Mouse (Mus musculus): Measurements from ENCODE around the gene Acvrl1.
A peak's percentile ranks its signal among the peaks of the same experiment; 100 is the strongest.
"Not testable (repeated sequence)": the region's sequence is repeated elsewhere in the genome, so short reads cannot be mapped to it uniquely, and the experiment has no call there.

The Acvrl1 gene

DNA sequence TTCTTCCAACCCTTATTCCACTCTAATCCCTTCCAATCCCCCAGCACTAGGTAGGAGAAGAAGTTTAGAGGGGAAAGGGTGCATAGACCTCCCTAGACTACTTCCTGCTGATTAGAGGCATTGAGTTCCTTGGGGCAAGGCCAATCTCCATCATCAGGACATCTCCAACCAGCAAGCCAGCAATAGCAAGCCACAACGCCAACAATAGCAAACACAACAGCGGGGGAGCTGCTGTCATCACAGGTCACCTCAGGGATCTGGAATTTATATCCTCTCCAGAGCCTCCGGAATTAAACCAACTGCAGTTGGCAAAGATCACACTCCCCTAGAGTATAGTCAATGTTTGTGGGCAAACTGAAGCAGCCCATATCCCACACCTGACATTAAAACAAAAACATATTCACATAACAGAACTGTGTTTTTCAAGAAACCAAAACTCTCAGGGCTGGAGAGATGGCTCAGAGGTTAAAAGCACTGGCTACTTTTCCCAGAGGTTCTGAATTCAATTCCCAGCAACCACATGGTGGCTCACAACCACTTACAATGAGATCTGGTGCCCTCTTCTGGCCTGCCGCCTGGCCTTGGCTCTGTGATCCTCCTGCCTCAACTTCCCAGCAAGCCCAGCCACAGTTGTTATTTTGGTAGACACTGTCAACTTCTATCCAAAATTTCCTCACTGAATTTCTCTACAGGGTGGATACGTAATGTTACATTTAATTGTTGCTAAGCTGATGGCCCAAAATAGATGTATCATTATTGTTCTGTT, 20.2 kb upstream of the Acvrl1 start:
- DNase-seq, result no peak

DNA sequence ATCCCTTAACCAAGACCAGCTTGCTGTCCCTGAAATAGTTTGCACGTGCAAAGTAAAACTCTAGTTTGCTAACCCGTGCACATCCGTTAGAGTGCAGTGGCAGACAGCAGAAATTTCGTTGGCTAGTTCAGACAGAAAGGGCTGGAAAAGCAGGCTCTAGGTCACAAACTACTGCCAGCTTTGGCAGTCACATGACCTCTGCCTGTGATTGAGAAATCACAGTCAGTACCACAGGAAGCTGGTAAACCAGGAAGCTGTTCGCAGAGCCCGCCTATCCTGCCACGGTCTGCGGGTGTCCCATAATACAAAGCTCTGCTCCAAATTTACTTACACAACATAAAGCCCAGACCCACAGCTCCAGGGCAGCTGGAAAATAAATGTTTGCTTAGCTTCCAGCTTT, 15.1 kb upstream of the Acvrl1 start:
- no peak for DNase-seq

DNA sequence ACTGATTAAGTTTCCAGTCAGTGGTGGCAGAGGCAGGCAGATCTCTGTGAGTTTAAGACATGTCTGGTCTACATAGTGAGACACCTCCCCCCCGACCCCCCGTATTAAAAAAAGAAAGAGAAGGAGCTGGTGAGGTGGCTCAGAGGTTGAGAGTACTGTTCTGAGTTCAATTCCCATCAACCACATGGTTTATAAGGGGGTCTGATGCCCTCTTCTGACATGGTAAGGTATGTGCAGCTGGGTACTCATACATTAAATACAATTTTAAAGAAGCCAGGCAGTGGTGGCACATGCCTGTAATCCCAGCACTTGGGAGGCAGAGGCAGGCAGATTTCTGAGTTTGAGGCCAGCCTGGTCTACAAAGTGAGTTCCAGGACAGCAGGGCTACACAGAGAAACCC, 14.5 kb upstream of the Acvrl1 start:
- DNase-seq, result not testable (repeated sequence)

DNA sequence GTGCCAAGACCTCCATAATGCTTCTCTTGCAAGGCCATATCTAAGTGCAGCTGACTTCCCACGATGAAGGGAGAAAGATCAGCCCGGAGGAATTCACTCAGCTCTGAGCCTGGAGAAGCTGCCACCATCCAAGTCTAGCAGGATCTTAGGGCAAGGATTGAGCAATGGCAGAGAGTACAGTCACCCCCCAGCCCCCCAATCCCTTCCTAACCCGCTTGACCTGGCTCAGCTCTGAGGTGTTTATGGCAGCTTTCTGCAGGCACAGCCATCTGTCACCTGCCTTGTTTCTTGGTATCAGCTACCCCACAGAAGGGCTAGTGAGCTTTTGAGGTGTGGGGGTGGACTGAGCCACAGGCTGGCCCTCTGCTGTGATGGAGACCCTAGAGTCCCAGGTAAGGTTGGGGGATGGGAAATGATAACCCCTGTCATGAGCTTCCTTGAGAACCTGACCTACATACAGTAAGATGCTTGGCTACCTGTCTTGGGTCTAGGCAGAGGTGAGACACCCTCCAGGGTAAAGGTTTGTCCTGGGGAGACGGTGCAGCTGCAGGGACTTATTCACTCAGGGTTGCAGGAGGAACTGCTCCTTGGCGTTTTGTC, 12.7 kb upstream of the Acvrl1 start, which contains the start of gene Ankrd33:
Ankrd33 (plus strand) TSS at position 245 of the 600 bp plus-strand sequence.
- DNase-seq, result no peak

DNA sequence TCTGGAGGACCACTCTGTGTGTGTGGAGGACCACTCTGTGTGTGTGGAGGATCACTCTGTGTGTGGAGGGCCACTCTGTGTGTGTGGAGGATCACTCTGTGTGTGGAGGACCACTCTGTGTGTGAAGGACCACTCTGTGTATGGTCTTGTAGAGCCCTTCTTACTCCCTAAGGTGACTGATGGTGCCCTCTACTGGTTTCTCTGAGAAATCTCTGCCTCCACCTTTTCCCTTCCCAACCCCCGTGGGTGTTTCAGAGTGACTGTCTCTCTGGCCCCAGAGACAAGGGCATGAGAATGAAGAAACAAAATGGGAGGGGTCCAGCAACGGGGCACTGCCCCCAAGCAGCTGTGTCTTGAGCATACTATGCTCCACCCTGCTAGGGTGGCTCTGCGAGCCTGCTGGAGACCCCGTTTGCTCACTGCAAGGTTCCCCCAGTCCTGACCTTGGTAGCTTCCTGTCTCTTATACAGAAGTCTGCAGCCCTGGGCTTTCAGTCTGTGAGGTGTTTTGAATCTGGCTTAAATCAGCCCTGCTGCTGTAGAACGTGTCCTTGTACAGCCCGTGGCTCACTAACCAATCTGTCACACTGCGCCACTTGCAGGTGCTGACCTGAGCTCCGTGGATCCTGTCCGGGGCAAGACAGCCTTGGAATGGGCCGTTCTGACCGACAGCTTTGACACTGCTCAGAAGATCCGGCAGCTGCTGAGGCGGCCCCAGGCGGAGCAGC, 9.8 kb upstream of the Acvrl1 start:
- no peak for DNase-seq

DNA sequence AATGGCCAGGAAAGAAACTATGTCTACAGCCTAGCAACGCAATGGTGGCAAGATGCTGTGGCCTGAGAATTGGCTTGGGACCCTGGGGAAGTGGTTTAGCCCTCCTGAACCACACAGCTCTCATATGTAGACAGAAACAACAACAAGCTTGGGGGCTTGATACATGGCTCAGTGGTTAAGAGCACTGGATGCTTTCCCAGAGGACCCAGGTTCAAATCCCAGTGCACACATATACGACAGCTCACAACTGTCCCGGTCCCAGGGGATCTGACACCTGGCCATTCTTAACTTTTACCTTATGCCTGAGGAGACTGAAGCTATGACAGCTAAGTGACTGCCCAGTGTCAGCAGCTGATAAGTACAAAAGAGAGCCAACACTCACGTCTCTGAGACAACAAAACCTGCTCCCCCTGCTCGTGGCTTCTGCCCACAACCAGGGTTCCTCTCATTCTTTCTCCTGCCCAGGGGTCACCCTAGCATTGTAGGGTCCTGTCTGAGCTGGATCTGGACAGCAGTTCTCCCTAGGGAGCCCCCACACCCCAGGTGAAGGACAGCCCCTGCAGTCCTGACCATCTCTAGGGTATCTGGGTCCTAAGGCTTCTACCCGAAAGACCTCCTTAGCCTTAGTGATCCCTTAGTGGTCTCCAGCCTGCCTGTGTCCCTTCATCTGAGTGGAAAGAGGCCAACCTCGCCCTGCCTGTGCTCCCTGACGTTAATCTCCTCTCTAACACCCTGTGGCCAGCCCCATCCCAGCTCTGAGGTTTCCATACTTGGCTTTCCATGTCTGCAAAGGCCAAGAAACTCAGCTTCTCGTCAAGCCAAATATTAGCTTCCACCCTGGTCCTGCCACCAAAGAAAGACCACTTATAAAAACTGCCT, 6.7 kb upstream of the Acvrl1 start:
- no peak for DNase-seq

DNA sequence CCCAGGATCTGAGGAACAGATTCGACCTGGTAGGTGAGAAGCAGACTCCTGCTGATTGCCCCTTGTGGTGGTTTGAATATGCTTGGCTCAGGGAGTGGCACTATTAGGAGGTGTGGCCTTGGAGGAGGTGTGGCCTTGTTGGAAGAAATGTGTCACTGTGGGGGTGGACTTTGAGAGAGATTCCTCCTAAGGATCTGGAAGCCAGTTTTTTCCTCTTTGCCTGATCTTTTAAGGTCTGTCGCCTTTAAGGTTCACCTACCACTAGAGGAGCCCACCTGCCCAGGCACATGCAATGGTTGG, 6.1 kb upstream of the Acvrl1 start:
- DNase-seq, result no peak

DNA sequence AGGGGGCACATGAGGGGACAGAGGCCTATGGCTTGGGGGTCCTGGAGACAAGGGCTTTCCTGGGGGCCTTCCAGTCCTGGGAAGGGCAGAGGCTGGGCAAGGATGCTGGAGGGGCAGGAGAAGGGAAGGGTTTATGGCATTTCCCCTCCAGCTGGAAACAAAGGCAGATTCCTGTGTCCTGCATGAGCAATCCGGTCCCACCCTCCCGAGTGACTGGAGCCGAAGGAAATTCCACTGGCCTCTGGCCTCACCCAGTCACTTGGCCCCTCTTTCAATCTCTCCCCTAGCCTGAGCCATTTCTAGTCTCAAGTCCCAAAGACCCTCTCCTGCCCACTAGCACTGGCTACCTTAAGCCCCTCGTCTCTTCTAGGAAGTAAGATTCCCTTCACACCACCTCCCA, 5.1 kb upstream of the Acvrl1 start:
- DNase-seq, result no peak

DNA sequence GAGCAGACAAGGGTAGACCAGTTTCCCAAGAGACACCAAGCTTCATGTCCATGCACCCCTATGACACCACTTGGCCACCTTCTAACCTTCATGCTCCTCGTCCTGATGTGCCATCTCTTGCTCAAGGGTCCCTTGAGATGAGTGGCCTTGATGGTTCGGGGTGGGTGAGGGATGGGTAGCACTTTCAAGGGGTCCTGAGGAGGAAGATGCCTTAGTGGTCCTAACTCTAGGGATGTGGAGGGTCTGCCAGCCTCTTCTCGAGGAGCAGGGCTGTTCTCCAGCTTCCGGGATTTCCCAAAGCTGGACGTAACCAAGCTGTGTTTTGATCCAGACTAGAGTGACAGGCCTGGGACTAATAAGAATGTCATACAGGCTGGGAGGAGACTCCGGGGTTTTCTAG, 2.8 kb upstream of the Acvrl1 start:
- DNase-seq, result no peak

DNA sequence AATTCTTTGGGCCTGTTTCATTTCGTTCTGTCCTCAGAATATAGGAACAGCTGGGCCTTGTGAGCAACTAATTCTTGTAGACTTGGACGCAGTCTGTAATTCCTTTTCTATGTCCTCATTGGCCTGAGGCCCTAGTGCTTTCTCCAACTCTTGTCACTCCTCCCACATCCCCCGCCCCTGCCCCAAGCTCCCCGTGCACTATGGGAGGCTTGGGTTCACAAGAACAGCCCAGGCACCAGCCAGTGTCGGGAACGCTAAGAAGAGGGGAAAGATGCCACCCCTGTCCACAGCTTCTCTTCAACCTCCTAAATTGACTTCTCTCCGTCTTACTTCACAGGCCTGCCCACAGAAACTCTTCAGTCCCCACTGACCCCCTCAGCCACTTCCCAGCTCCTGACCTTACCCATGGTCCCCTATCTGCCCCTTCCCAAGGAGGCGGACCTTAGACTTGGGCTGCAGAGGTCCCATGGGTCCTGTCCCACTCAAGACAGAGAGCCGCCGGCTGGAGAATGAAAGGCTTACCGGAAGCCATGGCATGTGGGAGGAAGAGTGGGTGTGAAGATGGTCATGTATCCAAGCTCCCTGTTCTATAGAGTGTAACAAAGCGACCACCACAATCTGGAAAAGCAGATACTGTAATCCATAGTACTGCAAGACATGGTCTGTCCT, 1.3 kb upstream of the Acvrl1 start:
- no peak for DNase-seq

DNA sequence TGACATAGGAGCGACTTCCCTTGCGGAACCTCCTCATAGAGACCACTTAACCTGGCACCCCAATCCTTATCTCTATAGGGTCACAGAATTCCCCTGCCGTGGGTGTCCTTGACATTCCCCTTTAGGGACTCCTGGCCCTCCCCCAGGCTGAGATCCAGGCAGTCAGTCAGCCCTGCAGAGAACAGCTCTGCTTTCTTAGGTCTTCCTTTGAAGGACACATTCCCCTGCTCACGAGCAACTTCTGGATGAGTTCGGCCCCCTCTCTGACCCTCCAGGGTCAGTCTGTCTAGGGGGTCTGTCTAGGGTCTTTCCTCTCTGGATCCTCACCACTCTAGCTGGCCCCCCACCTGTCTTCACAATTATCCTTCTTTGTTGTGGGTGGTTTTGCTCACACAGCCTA, 1.1 kb downstream of the Acvrl1 start:
- no peak for DNase-seq

DNA sequence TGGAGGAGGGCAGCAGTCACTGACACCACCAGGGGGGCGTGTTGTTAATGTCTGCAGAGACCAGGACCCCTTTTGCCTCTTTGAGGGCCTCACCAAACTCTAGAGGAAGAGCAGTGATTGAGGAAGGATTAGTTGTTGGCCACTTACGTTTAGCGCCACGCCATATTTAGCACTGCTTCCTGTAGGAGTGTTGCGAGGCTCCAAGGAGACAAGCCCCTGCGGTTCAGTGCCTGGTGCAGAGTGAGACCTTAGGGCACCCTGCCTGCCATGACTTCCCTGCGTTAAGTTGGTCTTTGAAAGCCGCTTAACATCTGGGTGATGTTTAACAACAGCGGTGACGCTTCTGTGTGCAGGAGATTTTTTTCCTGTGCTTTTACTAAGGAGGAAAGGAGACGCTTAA, 3.2 kb downstream of the Acvrl1 start:
- no peak for DNase-seq

DNA sequence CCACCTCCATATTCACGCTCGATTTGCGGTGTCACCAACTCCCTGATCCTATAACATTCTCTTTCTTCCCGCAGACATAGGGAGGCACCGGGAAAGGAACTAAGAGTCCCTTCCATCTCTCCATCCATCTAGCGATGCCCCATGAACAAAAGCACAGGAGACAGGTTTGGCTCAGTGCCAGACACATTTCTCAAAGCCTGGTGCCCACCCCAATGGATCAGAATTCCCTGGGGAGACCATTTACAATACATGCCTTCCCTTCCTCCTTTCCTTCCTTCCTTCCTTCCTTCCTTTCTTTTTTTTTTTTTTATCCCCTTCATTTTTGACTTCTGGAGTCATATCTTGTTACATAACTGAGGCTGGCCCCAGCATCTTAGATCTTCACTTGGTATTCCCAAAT, 3.7 kb downstream of the Acvrl1 start:
- no peak for DNase-seq

DNA sequence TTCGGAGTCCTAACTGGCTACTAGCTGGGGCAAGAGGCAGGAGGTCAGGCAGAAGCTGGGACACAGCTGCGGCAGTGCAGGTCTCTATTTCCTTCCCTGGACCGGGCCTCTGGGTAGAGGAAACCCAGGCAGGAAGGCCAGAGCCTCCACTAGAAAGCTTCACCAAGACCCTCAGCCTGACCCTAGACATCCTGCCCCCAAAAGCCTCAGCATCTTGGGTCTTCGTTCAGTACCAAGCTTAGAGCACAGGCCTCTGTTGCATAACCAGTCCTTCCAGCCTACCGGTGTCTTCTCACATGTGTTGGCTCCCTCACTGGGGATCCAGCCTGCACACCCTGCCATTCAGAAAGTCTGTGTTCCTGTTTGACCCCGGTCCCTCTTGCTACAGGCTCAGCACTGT, 4.4 kb downstream of the Acvrl1 start:
- no peak for DNase-seq

DNA sequence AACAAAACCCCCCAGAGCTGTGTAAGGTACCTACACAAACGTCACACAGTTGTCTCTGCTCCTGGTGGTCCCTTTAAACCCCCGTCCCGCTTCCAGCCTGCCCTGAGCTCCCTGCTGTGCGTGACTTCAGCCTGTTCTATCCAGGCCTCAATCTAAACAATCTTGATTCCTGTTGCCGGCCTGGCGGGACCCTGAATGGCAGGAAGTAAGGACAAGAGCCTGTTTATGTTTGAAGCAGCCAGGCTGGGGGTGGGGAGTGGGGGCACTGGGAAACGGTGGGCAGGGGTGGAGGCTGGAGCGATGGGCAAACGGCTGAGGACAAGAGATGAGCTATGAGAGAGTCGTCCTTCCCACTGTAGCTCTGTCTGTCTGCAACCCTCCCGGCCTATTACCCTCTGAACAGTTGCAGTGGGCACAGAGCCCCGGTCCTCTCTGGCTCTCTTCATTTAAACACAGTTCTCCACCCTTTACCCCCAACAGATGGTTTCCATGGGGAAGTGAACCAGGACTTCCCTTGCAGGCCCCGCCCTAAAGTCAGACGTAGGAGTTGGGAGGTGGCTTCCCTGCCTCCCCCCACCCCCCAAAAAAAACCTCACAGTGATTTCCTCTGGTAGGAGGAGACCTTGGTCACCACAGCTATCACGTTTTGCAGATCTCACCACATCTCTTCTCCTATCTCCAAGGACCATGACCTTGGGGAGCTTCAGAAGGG, 5.8 kb downstream of the Acvrl1 start:
- DNase-seq, result peak; percentile 37 to 45

DNA sequence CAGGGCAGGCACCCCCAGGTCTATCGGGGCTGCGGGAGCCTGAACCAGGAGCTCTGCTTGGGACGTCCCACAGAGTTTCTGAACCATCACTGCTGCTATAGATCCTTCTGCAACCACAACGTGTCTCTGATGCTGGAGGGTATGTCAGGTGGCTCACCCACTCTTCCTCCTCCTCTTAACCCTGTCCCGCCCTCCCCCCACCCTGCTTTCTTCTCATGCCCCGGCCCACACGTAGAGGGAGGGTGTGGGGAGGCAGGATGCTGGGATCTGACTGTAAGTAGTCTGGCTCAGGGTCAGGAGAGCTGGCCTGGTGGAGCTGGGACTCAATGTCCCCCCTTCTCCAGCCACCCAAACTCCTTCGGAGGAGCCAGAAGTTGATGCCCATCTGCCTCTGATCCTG, 7.1 kb downstream of the Acvrl1 start:
- DNase-seq, result no peak

DNA sequence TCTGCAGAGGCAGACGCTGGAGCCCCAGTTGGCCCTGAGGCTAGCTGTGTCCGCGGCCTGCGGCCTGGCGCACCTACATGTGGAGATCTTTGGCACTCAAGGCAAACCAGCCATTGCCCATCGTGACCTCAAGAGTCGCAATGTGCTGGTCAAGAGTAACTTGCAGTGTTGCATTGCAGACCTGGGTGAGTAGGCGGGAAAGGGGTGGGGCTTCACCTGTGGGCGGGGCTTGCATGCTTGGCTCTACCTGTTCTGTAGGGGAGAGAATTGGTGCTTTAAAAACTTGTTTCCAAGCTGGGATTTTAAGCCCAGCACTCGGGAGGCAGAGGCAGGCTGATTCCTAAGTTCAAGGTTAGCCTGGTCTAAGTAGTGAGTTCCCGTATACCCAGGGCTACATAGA, 9.1 kb downstream of the Acvrl1 start:
- DNase-seq, result no peak

DNA sequence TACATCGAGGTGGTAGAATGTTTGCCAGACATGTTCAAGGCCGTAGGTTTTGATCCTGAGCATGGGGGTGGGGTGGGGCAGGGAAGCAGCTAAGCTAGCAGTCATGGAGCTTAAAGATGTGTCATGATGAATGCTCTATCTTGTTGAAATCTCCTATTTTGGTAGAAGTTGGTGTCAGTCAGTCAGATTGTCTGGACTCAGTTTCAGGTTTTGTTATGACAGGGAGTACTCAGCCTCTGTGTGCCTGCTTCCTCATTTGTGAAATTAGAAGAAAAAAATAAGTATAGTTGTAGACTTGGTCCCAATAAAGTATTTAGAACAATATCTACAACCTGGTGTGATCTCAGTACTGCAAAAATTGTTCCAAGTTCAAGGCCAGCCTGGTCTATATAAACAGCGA, 10.4 kb downstream of the Acvrl1 start:
- DNase-seq, result no peak

DNA sequence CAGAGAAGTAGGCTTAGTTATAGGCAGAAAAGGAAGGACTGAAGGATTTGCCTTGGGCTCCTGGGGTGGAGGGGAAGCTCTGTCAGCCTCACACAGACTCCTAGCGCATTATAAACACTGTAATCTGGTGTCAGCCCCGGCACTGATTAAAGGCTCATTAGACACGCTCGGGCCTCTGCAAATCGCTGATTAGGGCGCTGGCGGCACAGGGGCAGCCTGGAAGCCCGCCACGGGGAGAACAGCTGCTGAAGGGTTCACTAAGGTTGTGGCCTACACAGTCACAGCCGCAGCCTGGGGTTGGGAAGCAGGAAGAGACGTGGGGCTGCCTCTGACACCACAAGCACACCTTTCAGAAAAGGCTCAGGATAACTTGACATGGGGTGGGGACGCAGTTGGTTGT, 11.6 kb downstream of the Acvrl1 start:
- no peak for DNase-seq

DNA sequence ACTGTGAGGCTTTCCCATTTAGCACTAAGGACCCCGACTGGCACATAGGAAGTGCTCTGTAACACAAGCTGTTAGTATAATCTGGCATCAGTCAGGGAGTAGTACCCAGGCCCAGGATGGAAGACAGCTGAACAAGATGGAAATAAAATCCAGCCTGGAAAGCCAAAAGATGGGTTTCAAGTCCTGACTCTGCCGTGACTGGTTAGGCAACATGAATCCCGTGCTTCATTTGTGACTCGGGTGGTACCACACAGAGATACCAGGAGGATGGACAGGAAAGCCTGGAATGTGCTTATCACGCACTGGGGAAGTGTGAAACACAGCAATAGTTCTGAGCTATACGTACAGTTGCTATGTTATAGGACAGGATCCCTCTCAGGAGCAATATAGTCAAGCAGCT, 12.3 kb downstream of the Acvrl1 start:
- DNase-seq, result no peak

DNA sequence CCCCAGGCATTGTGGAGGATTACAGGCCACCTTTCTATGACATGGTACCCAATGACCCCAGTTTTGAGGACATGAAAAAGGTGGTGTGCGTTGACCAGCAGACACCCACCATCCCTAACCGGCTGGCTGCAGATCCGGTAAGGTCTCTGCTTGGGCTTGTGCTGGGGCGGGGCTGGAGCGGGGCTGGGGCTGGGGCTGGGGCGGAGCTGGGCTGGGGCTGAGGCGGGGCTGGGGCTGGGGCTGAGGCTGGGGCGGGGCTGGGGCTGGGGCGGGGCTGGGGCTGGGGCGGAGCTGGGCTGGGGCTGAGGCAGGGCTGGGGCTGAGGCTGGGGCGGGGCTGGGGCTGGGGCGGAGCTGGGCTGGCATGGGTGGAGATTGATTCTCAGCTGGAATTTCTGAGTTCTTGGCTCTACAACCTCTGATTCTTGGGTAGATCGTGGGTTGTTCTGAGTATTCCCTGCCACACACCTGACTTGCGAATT, 12.8 kb downstream of the Acvrl1 start:
- peak; percentile 42 to 43 for DNase-seq

DNA sequence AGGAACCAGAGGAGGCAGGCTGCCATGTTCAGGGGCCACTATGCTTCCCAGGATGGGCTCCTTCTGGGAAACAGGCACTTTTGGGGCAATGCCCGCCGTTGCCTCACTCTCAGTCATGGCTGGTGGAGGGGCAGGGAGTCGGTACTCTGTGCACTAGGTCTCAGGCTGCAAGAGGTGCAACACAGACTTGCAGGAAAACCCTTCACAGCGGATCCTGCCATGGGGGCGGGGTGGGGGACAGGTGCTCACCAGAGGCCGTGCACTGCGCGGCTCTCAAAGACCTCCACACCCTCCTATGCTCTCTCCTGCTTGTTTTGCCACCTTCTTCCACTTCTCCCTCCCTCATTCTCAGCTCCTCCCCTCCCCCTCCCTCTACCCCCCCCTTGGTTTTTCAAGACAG, 14.3 kb downstream of the Acvrl1 start:
- DNase-seq, result no peak
